Mouse (Mus musculus) brain, embryonic 14.5 days (tissue): ENCODE results near the gene F5.

Experiments used
- CTCF ChIP-seq: fragments of 200-500 bp; IDR thresholded peaks from 2 replicates; pipeline ENCODE4 v1.5.1; 2012; ENCODE audit warnings: inconsistent platforms, mild to moderate bottlenecking, moderate library complexity, borderline replicate concordance; ENCODE audit not compliant: insufficient read depth, insufficient read length; ENCODE audit errors: extremely low read depth
- POLR2A ChIP-seq: fragments of 200-500 bp; IDR thresholded peaks from 2 replicates; pipeline ENCODE4 v1.6.1; 2012; ENCODE audit warnings: mild to moderate bottlenecking, inconsistent platforms, borderline replicate concordance; ENCODE audit not compliant: poor library complexity, insufficient read depth, insufficient read length, severe bottlenecking; ENCODE audit errors: extremely low read depth

GRCm38 (mm10) chr1:164208437-164208836, 56.8 kb downstream of the F5 start:
- TF ChIP-seq POLR2A (no peak), CTCF (no peak)
